Mouse (Mus musculus): ENCODE measurements around the gene Npsr1.

Npsr1 gene

GRCm38 (mm10) chr9:24254236-24254635 is 156.4 kb downstream of the Npsr1 start:
- no peak for DNase-seq

DNA sequence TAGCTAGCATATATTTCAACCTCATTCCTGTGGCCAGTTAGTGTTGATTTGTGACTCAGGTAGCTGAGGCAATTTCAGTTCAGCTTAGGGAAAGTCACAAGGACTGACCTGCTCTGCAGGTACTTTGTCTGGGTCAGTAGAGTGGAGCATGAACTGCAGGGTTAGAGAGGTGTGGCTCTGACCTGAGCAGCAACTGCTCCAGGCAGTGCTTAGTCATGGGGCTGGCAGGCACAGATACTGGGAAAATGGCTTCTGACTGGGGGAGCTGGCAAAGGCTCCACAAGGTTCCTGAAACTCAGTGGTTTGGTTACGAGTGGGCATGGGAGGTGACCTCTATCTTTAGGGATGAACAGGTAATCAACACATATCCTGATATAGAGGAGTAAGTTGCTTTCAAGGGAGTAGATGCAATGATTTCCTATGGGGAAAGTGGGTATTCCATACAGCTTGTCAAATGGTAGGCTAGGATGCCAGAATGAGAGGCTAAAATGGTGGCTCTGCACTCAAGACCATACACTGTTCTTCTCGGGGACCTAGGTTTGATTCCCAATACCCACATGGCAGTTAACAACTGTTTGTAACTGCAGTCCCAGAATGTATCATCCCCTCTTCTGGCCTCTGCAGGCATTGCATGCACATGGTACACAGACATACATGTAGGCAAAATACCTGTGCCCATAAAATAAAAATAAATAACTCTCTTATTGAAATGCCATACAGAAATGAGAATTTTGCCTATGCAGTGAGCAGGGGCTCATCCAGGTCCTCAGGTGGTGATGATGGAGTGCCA is 182.9 kb downstream of the Npsr1 start:
- no peak for DNase-seq

DNA sequence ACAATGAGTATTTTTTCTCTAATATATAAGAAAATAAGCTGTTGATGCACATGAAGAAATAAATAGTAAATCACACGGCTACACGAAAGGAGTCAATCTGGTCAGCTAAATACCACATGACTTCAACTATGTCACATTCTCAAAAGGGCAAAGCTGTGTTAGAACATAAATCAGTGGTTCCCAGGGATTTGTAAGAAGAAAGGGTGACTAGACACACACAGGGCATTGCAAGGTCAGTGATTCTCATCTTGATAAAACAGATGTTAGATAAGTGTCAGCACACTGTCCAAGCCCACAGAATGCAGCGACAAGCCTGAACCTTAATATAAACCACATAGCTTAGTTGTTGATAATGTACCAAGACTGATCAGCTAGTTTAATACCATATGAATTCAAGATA is 184.8 kb downstream of the Npsr1 start:
- no peak for DNase-seq

- DNase-seq, result no peak
Measured at GRCm38 (mm10) chr9:24283071-24283470, 185.3 kb downstream of the Npsr1 start.

DNA sequence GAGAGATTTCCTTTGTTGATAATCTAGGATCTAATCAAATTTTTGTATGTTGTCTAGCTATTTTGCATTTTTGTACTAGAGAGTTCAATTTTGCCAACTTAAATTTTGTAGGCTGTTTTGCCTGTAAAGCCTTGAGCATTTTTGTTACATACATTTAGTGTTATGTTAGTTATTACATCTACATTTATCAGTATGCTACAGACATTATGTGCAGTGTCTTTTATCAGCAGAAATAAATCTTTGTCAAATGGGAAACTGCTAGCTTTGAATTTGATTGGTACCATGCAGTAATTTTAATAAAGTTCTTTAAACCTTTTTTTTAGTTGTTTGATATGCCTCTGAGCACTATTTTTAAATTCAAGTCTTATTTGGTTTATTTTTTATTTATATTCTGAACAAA is 185.7 kb downstream of the Npsr1 start:
- DNase-seq, result no peak

DNA sequence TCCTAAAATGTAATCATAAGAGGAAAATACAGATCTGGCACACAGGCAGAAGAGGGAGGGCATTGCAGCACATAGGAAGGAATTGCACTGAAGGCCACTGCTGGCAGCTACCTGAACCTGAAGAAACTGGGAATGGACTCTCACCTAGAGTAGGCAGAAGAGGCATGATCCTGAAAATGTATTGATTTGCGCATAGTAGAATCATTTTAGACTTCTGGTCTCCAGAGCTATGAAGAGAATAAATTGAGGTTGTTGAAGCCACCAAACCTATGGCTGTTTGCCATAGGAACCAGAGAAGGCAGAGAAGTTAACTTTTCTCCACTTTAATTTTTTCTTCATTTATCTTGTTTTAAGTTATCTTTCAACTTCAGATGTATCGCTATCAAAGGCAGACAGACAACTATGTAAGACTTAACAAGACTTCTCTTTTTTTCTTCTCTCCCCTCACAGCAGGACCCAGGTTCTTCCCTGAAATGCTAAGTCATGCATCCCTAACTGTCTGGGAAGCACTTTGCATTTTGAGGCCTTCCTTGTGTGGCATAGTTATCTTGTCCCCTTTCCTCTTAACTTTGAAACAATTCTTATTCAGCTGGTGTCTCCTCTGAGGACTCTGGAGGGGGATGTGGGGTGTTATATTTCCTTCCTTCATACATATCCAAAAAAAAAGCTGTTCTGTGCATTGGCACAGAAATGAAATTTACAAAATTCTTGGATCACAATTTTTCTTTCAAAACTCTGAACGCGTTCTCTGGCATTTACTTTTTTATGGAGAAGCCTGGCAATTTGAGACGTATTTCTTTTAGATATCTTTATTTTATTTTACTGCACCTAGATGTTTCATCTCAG is 186.7 kb downstream of the Npsr1 start:
- no peak for DNase-seq

DNA sequence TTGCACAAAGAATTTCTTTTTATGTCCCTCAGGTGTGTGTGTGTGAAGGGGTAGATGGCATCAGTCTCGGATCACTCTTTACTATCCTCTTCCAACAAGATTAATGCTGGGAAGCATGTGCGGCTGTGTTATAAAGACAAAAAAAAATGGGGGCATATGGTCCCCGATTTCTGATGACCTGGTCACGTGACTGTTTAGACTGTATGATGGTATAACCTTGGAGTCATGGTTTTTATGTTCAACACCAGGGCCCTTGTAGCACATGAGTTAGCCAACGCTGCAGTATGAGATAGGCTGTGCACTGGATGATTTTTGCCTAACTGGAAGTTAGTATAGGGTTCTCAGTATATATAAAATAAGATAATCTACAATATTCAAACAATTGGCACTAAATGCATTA is 187.6 kb downstream of the Npsr1 start:
- no peak for DNase-seq

GRCm38 (mm10) chr9:24291385-24291784 is 193.6 kb downstream of the Npsr1 start:
- peak; percentile 2 for DNase-seq

- no peak for DNase-seq
Measured at GRCm38 (mm10) chr9:24293252-24293959, 195.6 kb downstream of the Npsr1 start.

DNA sequence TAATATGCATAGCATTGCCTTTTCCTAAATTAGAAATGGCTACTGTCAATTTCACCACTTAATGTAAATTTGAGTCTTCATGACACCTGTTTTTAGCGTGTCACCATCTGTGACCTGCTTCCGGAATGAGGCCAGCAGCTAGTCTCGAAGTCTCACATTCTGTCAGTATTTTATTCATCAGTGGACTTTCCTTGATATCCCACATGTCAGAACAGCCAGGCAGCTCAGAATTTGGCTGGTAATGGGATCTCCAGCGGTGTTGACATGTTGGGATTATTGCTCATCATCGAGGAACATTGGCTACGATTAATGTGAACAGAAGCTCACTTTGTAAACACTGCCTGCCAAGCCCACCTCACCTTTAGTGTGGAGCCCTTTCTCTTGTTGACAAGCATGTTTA is 205.1 kb downstream of the Npsr1 start:
- DNase-seq, result no peak

DNA sequence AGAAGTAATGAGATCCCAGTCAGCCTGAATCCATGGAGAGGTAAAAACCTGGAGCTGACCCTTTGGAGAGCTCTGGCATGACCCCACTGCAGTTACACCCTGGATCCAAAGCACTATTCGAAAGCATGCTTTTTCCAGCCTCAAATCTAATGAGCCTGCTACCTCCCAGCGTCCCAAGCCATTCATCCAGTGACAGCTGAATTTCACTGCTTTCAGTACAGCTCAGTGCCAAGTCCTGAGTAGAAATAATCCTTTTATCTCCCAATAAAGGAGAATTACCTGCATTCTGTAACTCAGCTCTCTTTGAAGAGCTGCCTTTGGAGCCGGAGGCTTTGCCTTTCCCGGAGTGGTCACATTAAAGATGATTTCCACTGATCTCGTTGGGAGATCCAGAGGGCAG is 209.2 kb downstream of the Npsr1 start:
- DNase-seq, result no peak

DNA sequence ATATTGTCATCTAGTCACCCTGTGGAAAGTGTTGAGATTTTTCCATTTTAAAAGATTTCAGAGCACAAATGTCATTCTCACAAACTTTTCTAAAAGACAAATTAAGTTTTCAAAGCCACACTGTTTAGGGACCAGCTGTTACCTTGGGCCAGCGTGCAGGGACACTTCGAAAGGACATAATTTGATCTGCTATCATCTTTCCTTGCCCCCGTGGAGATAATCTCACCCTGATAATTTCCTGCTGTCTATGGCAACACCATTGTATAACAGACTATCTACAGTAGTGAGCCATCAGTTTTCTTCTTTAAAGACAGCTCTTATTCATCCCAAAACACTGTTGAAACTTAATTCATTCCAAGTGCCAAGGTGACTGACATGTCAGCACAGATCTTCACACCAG is 209.6 kb downstream of the Npsr1 start:
- DNase-seq, result no peak

DNA sequence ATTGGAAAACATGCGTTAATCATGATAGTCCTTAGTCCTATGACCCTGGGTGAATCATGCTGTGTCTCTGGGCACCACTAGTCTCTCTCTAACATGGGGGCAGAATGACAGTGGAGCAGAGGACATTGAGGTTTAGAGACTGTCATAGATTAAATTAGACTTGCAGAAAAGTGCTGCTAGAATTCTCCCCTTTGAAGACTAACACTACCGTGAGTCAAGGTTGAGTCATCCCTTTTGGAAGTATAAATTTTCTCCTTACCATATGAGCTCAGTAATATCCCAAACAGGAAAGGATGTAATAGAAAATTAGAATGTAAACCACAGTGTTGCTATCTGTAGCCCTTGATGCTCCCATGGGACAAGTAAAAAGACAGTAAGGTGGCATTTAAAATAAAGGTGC is 218.0 kb downstream of the Npsr1 start:
- DNase-seq, result no peak

DNA sequence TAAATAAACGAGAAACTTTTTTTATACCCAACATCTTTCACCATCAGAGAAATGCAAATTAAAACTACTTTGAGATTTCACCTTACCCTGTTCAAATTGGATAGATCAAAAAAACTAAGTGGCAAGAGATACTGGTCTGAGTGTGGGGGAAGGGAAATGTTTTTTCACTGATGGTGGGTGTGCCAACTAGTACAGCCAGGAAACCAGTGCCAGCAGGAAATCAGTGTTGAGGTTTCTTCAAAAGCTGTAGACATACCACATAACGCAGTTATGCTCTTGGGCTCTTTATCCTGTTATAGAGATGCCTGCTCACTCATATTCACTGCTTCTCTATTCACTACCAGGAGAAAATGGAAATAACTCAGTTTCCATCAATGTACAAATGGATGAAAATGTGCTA is 233.9 kb downstream of the Npsr1 start:
- DNase-seq, result no peak

GRCm38 (mm10) chr9:24341321-24341720 is 243.5 kb downstream of the Npsr1 start:
- DNase-seq, result no peak

DNA sequence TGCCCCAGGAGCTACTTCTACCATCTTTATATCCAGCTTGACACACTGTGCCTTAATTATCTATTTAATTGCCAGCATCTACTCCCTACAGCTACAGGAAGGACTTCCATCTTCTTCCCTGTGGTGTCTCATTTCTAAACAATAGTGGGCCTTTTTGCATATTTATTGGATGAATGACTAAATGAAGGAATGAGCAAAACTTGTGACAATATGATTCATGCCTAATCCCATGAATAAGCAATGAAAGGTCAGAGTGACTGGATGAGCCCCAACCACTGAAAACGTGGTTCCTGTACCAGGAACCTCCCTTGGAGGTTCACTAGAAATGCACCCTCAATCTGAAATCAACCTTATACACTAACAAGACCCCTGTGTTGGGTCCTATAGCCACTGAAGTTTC is 249.2 kb downstream of the Npsr1 start:
- no peak for DNase-seq

DNA sequence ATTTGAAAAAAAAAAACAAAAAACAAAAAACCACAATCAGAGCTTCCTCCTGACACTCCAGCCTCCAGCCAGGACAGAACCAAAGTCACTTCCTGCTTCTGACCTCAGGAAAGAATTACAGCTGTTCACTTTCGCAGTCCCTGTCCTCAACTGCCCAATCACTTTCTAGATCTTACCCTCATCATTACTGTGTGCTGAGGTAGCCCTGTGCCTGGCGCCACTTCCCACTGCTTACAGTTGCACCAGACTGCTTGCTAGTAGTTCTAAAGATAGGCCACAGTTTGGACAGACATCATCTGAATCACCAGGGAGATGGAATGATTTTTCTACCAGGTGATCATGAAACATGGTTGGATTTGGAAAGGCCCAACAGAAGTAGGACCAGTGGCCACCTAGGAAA is 251.7 kb downstream of the Npsr1 start:
- no peak for DNase-seq

DNA sequence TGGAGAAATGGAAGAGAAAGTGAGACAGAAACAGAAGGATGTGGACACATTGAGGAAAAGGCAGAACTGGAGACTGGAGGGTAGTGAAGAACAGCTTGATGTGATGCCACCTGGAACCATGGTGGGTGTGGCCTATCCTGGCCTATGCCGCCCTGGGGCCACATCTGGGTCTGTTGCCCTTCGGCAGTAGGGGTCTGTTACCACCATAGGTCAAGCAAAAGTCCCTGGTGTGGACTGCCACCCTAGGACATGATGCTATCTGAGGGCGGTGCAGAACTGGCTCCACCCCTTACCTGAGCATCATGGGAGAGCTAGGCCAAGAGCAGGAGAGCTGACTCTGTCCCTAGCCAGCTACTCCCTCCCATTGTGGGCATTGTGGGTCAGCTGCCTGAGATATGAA is 253.6 kb downstream of the Npsr1 start:
- DNase-seq, result no peak

Data from lung, postnatal 14 days (tissue).